Mouse (Mus musculus): ENCODE measurements around the gene Ldhd. TPM values are rescaled to one million over a fixed set of nuclear protein-coding genes. Genes with fewer than 3 reads are reported as not detected.
A peak's percentile ranks its signal among the peaks of the same experiment; 100 is the strongest.

Gene Ldhd
- polyA plus RNA-seq, 1 experiment from 2014 or later = 0.12 TPM

- Histone ChIP-seq H3K4me1 (peaks cover 90% of the 10 kb centered on the region), H3K4me3 (no peak overlapping the region), H3K27me3 (replicated peaks) (no peaks in the 10 kb centered on the region), H3K9ac (no peak overlapping the region), H3K27ac (no peak overlapping the region), H3K4me2 (no peak overlapping the region), H3K36me3 (no peaks in the 10 kb centered on the region), H3K9me3 (replicated peaks) (no peaks in the 10 kb centered on the region)
- no peak for ATAC-seq
- 73% methylated on average over 7 of the region's 7 CpGs for WGBS (ENCODE audit: insufficient replicate concordance)
Measured at GRCm38 (mm10) chr8:111592390-111592910, 37.7 kb downstream of the Ldhd start.

- Histone ChIP-seq H3K9ac (no peak overlapping the region), H3K9me3 (replicated peaks) (no peaks in the 10 kb centered on the region), H3K27me3 (replicated peaks) (no peaks in the 10 kb centered on the region), H3K4me1 (peaks cover 90% of the 10 kb centered on the region), H3K4me3 (no peak overlapping the region), H3K27ac (no peak overlapping the region), H3K4me2 (no peak overlapping the region), H3K36me3 (no peaks in the 10 kb centered on the region)
- no peak for ATAC-seq
Measured at GRCm38 (mm10) chr8:111591176-111591575, 39.0 kb downstream of the Ldhd start.

GRCm38 (mm10) chr8:111590214-111590613 is 40.0 kb downstream of the Ldhd start:
- Histone ChIP-seq H3K27me3 (replicated peaks) (no peaks in the 10 kb centered on the region), H3K9me3 (replicated peaks) (no peaks in the 10 kb centered on the region), H3K27ac (no peak overlapping the region), H3K4me2 (no peak overlapping the region), H3K4me3 (no peak overlapping the region), H3K36me3 (no peaks in the 10 kb centered on the region), H3K9ac (no peak overlapping the region), H3K4me1 (peaks cover 82% of the 10 kb centered on the region)
- ATAC-seq = no peak
- 59% methylated on average over 3 of the region's 3 CpGs for WGBS (ENCODE audit: insufficient replicate concordance)

- Histone ChIP-seq H3K27me3 (replicated peaks) (no peaks in the 10 kb centered on the region), H3K36me3 (no peaks in the 10 kb centered on the region), H3K4me3 (no peak overlapping the region), H3K4me1 (peaks cover 68% of the 10 kb centered on the region), H3K9ac (no peak overlapping the region), H3K9me3 (replicated peaks) (no peaks in the 10 kb centered on the region), H3K4me2 (0 out of 2 replicates have a peak overlapping the region, but pooled peaks have one; percentile 22), H3K27ac (no peak overlapping the region)
- WGBS (ENCODE audit: insufficient replicate concordance) = 65% methylated on average over 2 of the region's 2 CpGs
- no peak for ATAC-seq
Measured at GRCm38 (mm10) chr8:111588336-111588735, 41.8 kb downstream of the Ldhd start.

- H3K4me1 ChIP-seq = peaks cover 61% of the 10 kb centered on the region
- H3K9me3 ChIP-seq (replicated peaks) = no peaks in the 10 kb centered on the region
- H3K36me3 ChIP-seq = no peaks in the 10 kb centered on the region
- H3K27me3 ChIP-seq (replicated peaks) = no peaks in the 10 kb centered on the region
- peak; percentile 80 for ATAC-seq
- peak overlapping the region; percentile 63 for H3K27ac ChIP-seq
- no peak overlapping the region for H3K9ac ChIP-seq
- H3K4me3 ChIP-seq = no peak overlapping the region
- H3K4me2 ChIP-seq = peak overlapping the region; percentile 22; the same call in 1 of the 2 replicates
- WGBS (ENCODE audit: insufficient replicate concordance) = 23% methylated on average over 1 of the region's 1 CpGs
Measured at GRCm38 (mm10) chr8:111587545-111588094, 42.6 kb downstream of the Ldhd start.

GRCm38 (mm10) chr8:111584946-111585345 is 45.2 kb downstream of the Ldhd start:
- no peak overlapping the region for H3K9ac ChIP-seq
- ATAC-seq = no peak
- no peaks in the 10 kb centered on the region for H3K27me3 ChIP-seq (replicated peaks)
- peaks cover 42% of the 10 kb centered on the region for H3K4me1 ChIP-seq
- no peaks in the 10 kb centered on the region for H3K9me3 ChIP-seq (replicated peaks)
- H3K27ac ChIP-seq = no peak overlapping the region
- 69% methylated on average over 3 of the region's 3 CpGs for WGBS (ENCODE audit: insufficient replicate concordance)
- no peaks in the 10 kb centered on the region for H3K36me3 ChIP-seq
- H3K4me3 ChIP-seq = no peak overlapping the region
- H3K4me2 ChIP-seq = no peak overlapping the region

GRCm38 (mm10) chr8:111582386-111582785 is 47.8 kb downstream of the Ldhd start:
- no peak overlapping the region for H3K4me2 ChIP-seq
- no peak overlapping the region for H3K9ac ChIP-seq
- H3K27me3 ChIP-seq (replicated peaks) = no peaks in the 10 kb centered on the region
- H3K4me1 ChIP-seq = peaks cover 24% of the 10 kb centered on the region
- no peaks in the 10 kb centered on the region for H3K9me3 ChIP-seq (replicated peaks)
- WGBS (ENCODE audit: insufficient replicate concordance) = 75% methylated on average over 3 of the region's 3 CpGs
- no peak overlapping the region for H3K4me3 ChIP-seq
- ATAC-seq = no peak
- H3K27ac ChIP-seq = no peak overlapping the region
- H3K36me3 ChIP-seq = 0 out of 2 replicates have a peak, but pooled peaks cover 3% of the 10 kb centered on the region

- no peak overlapping the region for H3K4me3 ChIP-seq
- H3K9me3 ChIP-seq (replicated peaks) = no peaks in the 10 kb centered on the region
- H3K27ac ChIP-seq = no peak overlapping the region
- whole genome bisulfite sequencing (ENCODE audit: insufficient replicate concordance) = 81% methylated on average over 3 of the region's 3 CpGs
- H3K9ac ChIP-seq = no peak overlapping the region
- ATAC-seq = no peak
- H3K4me1 ChIP-seq = peaks cover 15% of the 10 kb centered on the region
- H3K36me3 ChIP-seq = peaks cover 3% of the 10 kb centered on the region; the same call in 1 of the 2 replicates
- no peak overlapping the region for H3K4me2 ChIP-seq
- no peaks in the 10 kb centered on the region for H3K27me3 ChIP-seq (replicated peaks)
Measured at GRCm38 (mm10) chr8:111580306-111580705, 49.9 kb downstream of the Ldhd start.

- no peak overlapping the region for H3K4me2 ChIP-seq
- 76% methylated on average over 1 of the region's 1 CpGs for WGBS (ENCODE audit: insufficient replicate concordance)
- no peaks in the 10 kb centered on the region for H3K9me3 ChIP-seq (replicated peaks)
- H3K4me1 ChIP-seq = peaks cover 18% of the 10 kb centered on the region
- peaks cover 3% of the 10 kb centered on the region; the same call in 1 of the 2 replicates for H3K36me3 ChIP-seq
- no peak for ATAC-seq
- no peak overlapping the region for H3K4me3 ChIP-seq
- no peak overlapping the region for H3K27ac ChIP-seq
- no peaks in the 10 kb centered on the region for H3K27me3 ChIP-seq (replicated peaks)
- H3K9ac ChIP-seq = no peak overlapping the region
Measured at GRCm38 (mm10) chr8:111579318-111579717, 50.9 kb downstream of the Ldhd start.

GRCm38 (mm10) chr8:111577880-111578533 is 52.2 kb downstream of the Ldhd start:
- no peaks in the 10 kb centered on the region for H3K9me3 ChIP-seq (replicated peaks)
- H3K4me1 ChIP-seq = peaks cover 31% of the 10 kb centered on the region
- H3K4me2 ChIP-seq = no peak overlapping the region
- no peaks in the 10 kb centered on the region for H3K27me3 ChIP-seq (replicated peaks)
- H3K36me3 ChIP-seq = peaks cover 3% of the 10 kb centered on the region; the same call in 1 of the 2 replicates
- no peak for ATAC-seq
- no peak overlapping the region for H3K9ac ChIP-seq
- 71% methylated on average over 9 of the region's 9 CpGs for WGBS (ENCODE audit: insufficient replicate concordance)
- no peak overlapping the region for H3K27ac ChIP-seq
- no peak overlapping the region for H3K4me3 ChIP-seq

GRCm38 (mm10) chr8:111576501-111576900 is 53.7 kb downstream of the Ldhd start:
- ATAC-seq = no peak
- Histone ChIP-seq H3K4me2 (no peak overlapping the region), H3K9ac (no peak overlapping the region), H3K4me1 (peaks cover 46% of the 10 kb centered on the region), H3K36me3 (peaks cover 3% of the 10 kb centered on the region; the same call in 1 of the 2 replicates), H3K27ac (no peak overlapping the region), H3K27me3 (replicated peaks) (no peaks in the 10 kb centered on the region), H3K9me3 (replicated peaks) (no peaks in the 10 kb centered on the region), H3K4me3 (no peak overlapping the region)

- H3K4me3 ChIP-seq = no peak overlapping the region
- 88% methylated on average over 4 of the region's 4 CpGs for WGBS (ENCODE audit: insufficient replicate concordance)
- no peak overlapping the region for H3K9ac ChIP-seq
- H3K9me3 ChIP-seq (replicated peaks) = no peaks in the 10 kb centered on the region
- H3K4me1 ChIP-seq = peaks cover 52% of the 10 kb centered on the region
- H3K4me2 ChIP-seq = no peak overlapping the region
- peaks cover 3% of the 10 kb centered on the region; the same call in 1 of the 2 replicates for H3K36me3 ChIP-seq
- no peak overlapping the region for H3K27ac ChIP-seq
- H3K27me3 ChIP-seq (replicated peaks) = no peaks in the 10 kb centered on the region
- no peak for ATAC-seq
Measured at GRCm38 (mm10) chr8:111575492-111575891, 54.7 kb downstream of the Ldhd start.
